Mouse (Mus musculus) kidney, embryonic 14.5 days (tissue): ENCODE measurements around the gene Ppp1r14a. TPM values are rescaled to one million over a fixed set of nuclear protein-coding genes. Genes with fewer than 3 reads are reported as not detected.

Experiments used
- ATAC-seq: fragments of 200-750 bp; cut with Nextera tagmentation; 2 replicates; pipeline ENCODE4 v1.8.0; 2017; ENCODE audit warnings: moderate number of reproducible peaks, mild to moderate bottlenecking, moderate TSS enrichment, moderate library complexity; ENCODE audit not compliant: low FRiP score, low TSS enrichment
- H3K27ac ChIP-seq: fragments of 300-500 bp; sonication (generic); 2 replicates; pipeline ENCODE4 v1.5.1; 2014; ENCODE audit warnings: low read depth, mild to moderate bottlenecking, low read length, moderate library complexity, mixed read lengths
- H3K27me3 ChIP-seq: fragments of 300-500 bp; sonication (generic); 2 replicates; pipeline ENCODE4 v1.6.1; 2014; ENCODE audit warnings: mild to moderate bottlenecking, low read length; ENCODE audit not compliant: control insufficient read depth, insufficient read depth
- H3K36me3 ChIP-seq: fragments of 300-500 bp; sonication (generic); 2 replicates; pipeline ENCODE4 v1.6.1; 2014; ENCODE audit warnings: low read length, mixed read lengths; ENCODE audit not compliant: control insufficient read depth, insufficient read depth
- H3K4me1 ChIP-seq: fragments of 300-500 bp; sonication (generic); 2 replicates; pipeline ENCODE4 v1.6.1; 2014; ENCODE audit warnings: low read length, mixed read lengths; ENCODE audit not compliant: control insufficient read depth, insufficient read depth
- H3K4me2 ChIP-seq: fragments of 300-500 bp; sonication (generic); replicated peaks from 2 replicates; pipeline ENCODE4 v1.6.1; 2014; ENCODE audit warnings: low read depth, mild to moderate bottlenecking, low read length
- H3K4me3 ChIP-seq: fragments of 300-500 bp; sonication (generic); 2 replicates; pipeline ENCODE4 v1.5.1; 2014; ENCODE audit warnings: mild to moderate bottlenecking, low read length
- H3K9ac ChIP-seq: fragments of 300-500 bp; sonication (generic); 2 replicates; pipeline ENCODE4 v1.6.1; 2014; ENCODE audit warnings: low read depth, mild to moderate bottlenecking, low read length, moderate library complexity
- H3K9me3 ChIP-seq: fragments of 300-500 bp; sonication (generic); 2 replicates; pipeline ENCODE4 v1.6.1; 2016; ENCODE audit warnings: low read length; ENCODE audit not compliant: control insufficient read depth
- WGBS: fragments of 180-500 bp; shearing (Covaris S2); extraction: QIAGEN DNeasy Blood & Tissue Kit; methylation state at CpG from one replicate; pipeline ENCODE4 v1.1.7; 2014; 5-methylcytosine and 5-hydroxymethylcytosine counted together
- polyA plus RNA-seq: library from polyadenylated mRNA; unstranded; fragments of >200 nt; fragmentation: Nextera tagmentation; extraction: Ambion mirVana; gene quantifications from 2 replicates; pipeline ENCODE4 v1.2.1, GENCODE M21; 2014

Gene Ppp1r14a
- polyA plus RNA-seq, 1 experiment from 2014 or later: 19.3 TPM

DNA sequence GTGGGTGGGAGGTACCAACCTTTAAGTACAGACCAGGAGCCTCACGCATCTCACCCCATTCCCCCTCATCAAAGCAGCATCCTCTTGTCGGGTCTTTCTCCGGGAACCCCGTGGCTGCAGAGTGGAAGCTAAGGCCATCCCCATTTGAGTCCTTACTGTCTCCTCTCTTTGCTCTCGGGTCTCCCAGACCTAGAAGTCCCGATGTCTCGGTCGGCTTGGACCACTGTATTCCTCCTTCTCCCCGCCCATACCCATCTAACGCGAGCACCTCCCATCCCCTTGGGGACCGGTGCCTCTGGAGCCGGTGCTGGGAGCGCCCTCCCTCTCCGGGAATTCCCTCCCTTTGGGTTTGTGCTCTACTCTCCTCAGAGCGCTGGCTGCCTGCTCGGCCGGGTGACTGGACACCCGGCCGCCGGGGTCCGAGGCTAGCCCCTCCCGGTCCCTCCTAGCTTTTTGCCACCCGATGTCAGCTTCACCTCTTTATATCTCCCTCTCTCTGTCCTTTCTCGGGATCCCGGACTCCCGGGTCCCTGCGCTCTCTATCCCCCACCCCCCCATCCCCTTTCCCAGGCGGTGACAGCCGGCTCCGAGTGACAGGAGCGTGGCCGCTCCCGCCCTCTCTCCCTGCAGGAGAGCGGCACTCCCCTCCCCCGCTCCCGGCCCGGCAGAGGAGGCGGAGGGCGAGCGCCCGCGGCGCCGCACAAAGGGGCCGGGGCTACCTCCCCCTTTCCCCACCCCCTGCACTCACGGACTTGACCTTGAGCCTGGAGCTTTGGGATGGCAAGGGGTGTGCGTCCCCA lies 15.6 kb downstream of the Ppp1r14a start:
- WGBS: under 1% methylated on average over 48 of the region's 48 CpGs
- no peaks in the 10 kb centered on the region for H3K9me3 ChIP-seq
- H3K27me3 ChIP-seq: peaks cover 25% of the 10 kb centered on the region
- H3K4me1 ChIP-seq: peaks cover 23% of the 10 kb centered on the region
- peak overlapping the region; percentile 54 for H3K4me3 ChIP-seq
- H3K9ac ChIP-seq: peak overlapping the region; percentile 59
- ATAC-seq: no peak
- no peak overlapping the region for H3K27ac ChIP-seq
- H3K4me2 ChIP-seq: peak overlapping the region; percentile 97
- H3K36me3 ChIP-seq: no peaks in the 10 kb centered on the region

DNA sequence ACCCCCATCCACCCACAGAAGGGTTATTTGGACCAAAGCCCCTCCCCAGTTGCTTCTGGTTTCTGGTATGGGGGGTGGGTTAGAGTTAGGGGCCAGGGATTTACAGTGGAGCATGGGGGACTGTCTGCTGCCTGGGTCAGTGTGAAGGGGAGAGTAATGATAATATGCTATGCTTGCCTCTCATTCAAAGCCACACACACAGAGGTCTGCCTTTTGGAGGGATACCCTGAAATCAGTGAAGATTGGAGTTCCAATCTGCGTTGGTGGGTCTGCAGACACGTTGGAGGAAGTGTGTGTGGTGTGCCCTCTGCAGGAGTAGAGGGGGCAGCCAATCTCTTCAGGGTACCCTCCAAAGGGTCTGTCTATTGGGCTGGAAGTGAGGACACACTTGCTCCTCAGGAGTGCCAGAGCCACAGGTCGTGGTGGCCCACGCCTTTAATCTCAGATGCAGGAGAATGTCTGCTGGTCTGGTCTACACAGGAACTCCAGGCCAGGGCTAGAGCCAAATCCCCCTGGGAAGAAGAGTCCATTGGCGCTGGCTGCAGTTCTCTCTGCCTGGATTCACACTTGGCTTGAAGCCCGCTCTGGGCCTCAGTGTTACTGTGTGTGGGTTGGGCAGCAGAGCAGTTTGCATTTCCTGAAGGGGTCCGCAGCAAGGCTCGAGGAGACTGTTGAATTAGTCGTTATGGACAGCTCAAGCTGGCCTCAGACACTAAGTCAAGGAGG lies 16.3 kb downstream of the Ppp1r14a start:
- no peak for ATAC-seq
- 23% methylated on average over 9 of the region's 9 CpGs for WGBS
- Histone ChIP-seq H3K9me3 (no peaks in the 10 kb centered on the region), H3K9ac (peak overlapping the region; percentile 59; the same call in 1 of the 2 replicates), H3K27me3 (peaks cover 30% of the 10 kb centered on the region), H3K36me3 (no peaks in the 10 kb centered on the region), H3K4me1 (peaks cover 23% of the 10 kb centered on the region), H3K4me3 (peak overlapping the region; percentile 54), H3K4me2 (peak overlapping the region; percentile 97), H3K27ac (no peak overlapping the region)

DNA sequence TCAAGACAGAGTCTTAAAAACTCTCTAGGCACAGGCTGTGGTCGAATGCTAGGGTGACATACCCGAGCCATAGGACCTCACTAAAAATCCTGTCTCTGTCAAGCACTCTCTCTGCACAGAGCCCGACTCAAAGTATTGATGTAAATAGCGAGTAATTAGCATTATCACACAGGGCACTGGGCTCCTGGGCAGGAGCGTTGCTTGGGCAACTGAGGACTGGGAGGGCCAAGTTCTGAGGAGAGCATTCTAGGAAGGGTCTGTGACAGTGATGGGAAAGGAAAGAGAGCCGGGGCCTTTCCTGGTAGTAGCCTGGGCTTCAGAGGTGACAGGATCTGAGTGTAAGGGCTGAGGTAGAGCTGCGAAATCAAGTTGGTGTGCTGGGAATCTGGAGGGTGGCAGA lies 17.0 kb downstream of the Ppp1r14a start:
- no peak for ATAC-seq
- Histone ChIP-seq H3K4me3 (no peak overlapping the region), H3K9ac (no peak overlapping the region), H3K27me3 (peaks cover 32% of the 10 kb centered on the region), H3K4me1 (peaks cover 23% of the 10 kb centered on the region), H3K27ac (no peak overlapping the region), H3K36me3 (no peaks in the 10 kb centered on the region), H3K9me3 (no peaks in the 10 kb centered on the region), H3K4me2 (no peak overlapping the region)
- 46% methylated on average over 7 of the region's 7 CpGs for whole genome bisulfite sequencing

- no peaks in the 10 kb centered on the region for H3K36me3 ChIP-seq
- no peak overlapping the region for H3K4me3 ChIP-seq
- H3K27me3 ChIP-seq: peaks cover 32% of the 10 kb centered on the region
- no peak overlapping the region for H3K4me2 ChIP-seq
- H3K9ac ChIP-seq: no peak overlapping the region
- H3K27ac ChIP-seq: no peak overlapping the region
- H3K9me3 ChIP-seq: no peaks in the 10 kb centered on the region
- ATAC-seq: no peak
- peaks cover 23% of the 10 kb centered on the region for H3K4me1 ChIP-seq
- WGBS: 27% methylated on average over 7 of the region's 7 CpGs
Measured at GRCm38 (mm10) chr7:29306619-29307018, 17.5 kb downstream of the Ppp1r14a start.

GRCm38 (mm10) chr7:29307350-29308104 lies 18.4 kb downstream of the Ppp1r14a start:
- H3K4me3 ChIP-seq: peak overlapping the region; percentile 65
- no peaks in the 10 kb centered on the region for H3K36me3 ChIP-seq
- H3K27me3 ChIP-seq: peaks cover 32% of the 10 kb centered on the region
- no peak overlapping the region for H3K27ac ChIP-seq
- WGBS: 1% methylated on average over 42 of the region's 42 CpGs
- H3K4me1 ChIP-seq: peaks cover 23% of the 10 kb centered on the region
- ATAC-seq: peak; percentile 84
- no peaks in the 10 kb centered on the region for H3K9me3 ChIP-seq
- peak overlapping the region; percentile 94 for H3K4me2 ChIP-seq
- H3K9ac ChIP-seq: peak overlapping the region; percentile 53

GRCm38 (mm10) chr7:29309221-29309721 lies 20.2 kb downstream of the Ppp1r14a start:
- H3K36me3 ChIP-seq: no peaks in the 10 kb centered on the region
- H3K9me3 ChIP-seq: no peaks in the 10 kb centered on the region
- H3K27ac ChIP-seq: no peak overlapping the region
- H3K4me1 ChIP-seq: peaks cover 19% of the 10 kb centered on the region
- H3K9ac ChIP-seq: peak overlapping the region; percentile 58; the same call in 1 of the 2 replicates
- peak overlapping the region; percentile 91 for H3K4me2 ChIP-seq
- peak; percentile 10; the same call in 1 of the 2 replicates for ATAC-seq
- H3K27me3 ChIP-seq: peaks cover 27% of the 10 kb centered on the region
- 1% methylated on average over 36 of the region's 36 CpGs for WGBS
- peak overlapping the region; percentile 49 for H3K4me3 ChIP-seq

GRCm38 (mm10) chr7:29309749-29310148 lies 20.6 kb downstream of the Ppp1r14a start:
- Histone ChIP-seq H3K27me3 (peaks cover 23% of the 10 kb centered on the region), H3K9ac (peak overlapping the region; percentile 58; the same call in 1 of the 2 replicates), H3K9me3 (no peaks in the 10 kb centered on the region), H3K4me2 (peak overlapping the region; percentile 91), H3K4me3 (peak overlapping the region; percentile 49; the same call in 1 of the 2 replicates), H3K4me1 (peaks cover 15% of the 10 kb centered on the region), H3K27ac (no peak overlapping the region), H3K36me3 (no peaks in the 10 kb centered on the region)
- 3% methylated on average over 5 of the region's 5 CpGs for WGBS
- no peak for ATAC-seq

DNA sequence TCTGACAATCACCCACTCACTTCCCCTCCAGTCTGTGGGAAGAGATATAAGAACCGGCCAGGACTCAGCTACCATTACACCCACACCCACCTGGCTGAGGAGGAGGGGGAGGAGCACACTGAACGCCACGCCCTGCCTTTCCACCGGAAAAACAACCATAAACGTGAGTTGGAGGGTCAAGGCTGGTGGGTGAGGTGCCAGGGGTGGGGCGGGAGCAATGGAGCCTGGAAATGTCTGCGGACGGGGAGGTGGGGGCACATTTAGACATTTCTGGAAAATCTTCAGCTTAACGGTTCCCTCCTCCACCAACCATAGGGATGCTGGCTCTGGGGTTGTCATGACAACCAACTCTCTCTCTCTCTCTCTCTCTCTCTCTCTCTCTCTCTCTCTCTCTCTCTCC lies 23.9 kb downstream of the Ppp1r14a start:
- H3K4me2 ChIP-seq: no peak overlapping the region
- no peak overlapping the region for H3K9ac ChIP-seq
- no peak overlapping the region for H3K4me3 ChIP-seq
- no peak overlapping the region for H3K27ac ChIP-seq
- H3K9me3 ChIP-seq: no peaks in the 10 kb centered on the region
- ATAC-seq: no peak
- 27% methylated on average over 9 of the region's 9 CpGs for WGBS
- H3K4me1 ChIP-seq: peaks cover 21% of the 10 kb centered on the region
- H3K27me3 ChIP-seq: peaks cover 9% of the 10 kb centered on the region; the same call in 1 of the 2 replicates
- no peaks in the 10 kb centered on the region for H3K36me3 ChIP-seq
